Mouse (Mus musculus) thymus, adult 18-20 months (tissue): Measurements from ENCODE around the gene Clps.

Experiments
- DNase-seq, 2 experiments: peaks; one replicate each; pipeline ENCODE4 v3.0.0; 2022; ENCODE audit warnings: mixed read lengths in 2 of 2

Clps gene

DNA sequence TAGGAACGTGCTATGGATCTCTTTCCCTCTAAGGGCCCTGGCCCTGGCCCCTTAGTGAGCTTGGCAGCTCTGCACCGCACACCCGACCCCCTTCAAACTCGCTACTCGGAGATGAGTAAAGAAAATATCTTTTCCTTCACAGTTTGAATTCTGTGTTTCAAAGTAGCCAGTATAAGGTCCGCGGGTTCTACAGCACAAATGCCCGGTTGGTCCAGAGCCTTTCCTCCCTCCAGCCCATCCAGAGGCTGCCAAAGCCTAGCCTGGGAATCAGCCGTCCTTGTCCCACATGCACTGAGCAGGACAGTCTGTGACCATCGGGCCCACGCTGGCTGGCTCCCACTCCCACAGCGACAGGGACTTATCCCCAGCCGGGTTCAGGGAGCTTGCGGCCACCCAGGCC, 11.5 kb downstream of the Clps start, which contains the start of gene Clpsl2:
Gene Clpsl2, plus strand, starts transcription at position 301 of the 400 bp plus-strand sequence.
- DNase-seq, result no peak

DNA sequence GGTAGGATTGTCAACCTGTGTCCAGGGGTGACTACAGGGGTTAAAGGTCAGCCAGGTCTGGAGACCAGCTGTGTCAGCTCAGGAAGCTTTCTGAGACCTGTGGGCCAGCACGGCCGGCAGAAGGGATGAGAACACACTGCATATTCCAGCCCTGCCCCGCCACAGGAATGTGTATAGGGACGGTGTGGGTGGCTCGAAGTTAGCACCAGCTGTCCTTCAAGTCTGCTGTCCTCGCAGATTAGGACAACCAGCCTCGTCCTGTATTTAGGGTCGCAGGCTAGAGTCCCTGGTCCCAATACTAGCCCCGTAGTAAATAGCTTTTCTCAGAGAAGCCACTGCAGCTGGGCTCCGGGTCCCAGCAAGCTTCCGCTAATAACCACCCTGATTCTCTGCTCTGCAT, 12.0 kb downstream of the Clps start:
- DNase-seq, result no peak

DNA sequence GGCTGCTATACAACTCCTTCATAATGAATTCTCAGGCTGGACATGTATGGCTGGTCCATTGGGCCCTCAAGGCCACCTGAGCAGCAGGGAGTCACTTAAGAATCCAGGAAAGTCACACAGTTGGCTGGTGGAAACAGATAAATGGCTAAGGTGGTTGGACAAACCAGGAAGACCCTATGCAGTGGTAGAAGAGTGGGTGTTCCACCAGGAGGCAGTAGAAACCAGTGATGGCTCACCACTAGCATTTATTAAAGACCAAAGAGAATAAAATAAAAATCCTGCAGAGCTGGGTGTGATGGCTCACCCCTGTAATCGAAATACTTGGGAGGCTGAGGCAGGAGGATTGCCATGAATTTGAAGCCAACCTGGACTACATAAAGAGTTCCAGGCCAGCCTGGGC, 13.6 kb downstream of the Clps start:
- DNase-seq, result no peak

DNA sequence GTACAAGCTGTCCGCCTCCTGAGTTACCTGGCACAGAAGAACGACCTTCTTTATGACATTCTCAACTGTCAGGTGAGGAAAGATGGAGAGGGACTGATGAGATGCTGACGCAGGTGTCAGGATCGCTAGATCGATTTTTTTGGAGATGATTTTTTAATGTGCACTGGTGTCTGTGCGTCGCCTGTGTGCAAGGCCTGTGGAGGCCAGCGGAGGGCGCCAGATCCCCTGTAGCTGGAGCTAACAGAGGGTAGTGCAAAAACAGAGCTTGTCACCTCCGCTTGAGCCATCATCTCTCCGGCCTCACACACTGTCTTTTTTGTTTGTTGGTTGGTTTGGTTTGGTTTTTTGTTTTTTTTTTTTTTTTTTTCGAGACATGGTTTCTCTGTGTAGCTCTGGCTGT, 22.7 kb downstream of the Clps start:
- DNase-seq, result no peak

DNA sequence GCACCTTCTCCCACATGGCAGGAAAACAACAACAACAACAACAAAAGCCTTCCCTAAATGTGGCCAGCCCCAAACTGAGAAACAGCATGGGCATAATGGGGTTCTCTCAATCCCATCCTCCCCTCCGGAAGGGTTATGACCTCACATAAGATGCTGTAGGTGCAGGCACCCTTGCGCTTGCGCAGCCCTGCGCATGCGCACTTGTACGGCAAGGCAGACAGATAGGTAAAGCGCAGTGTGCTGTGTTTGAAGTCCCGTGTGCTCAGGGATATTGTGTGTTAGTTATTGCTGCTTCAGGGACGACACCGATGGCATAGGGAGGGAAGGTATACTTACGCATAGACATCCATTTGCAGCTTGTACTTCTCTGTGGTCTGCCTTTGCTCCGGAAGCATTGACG, 27.2 kb downstream of the Clps start:
- no peak for DNase-seq

GRCm38 (mm10) chr17:28532557-28532956, 28.0 kb downstream of the Clps start:
- no peak for DNase-seq

DNA sequence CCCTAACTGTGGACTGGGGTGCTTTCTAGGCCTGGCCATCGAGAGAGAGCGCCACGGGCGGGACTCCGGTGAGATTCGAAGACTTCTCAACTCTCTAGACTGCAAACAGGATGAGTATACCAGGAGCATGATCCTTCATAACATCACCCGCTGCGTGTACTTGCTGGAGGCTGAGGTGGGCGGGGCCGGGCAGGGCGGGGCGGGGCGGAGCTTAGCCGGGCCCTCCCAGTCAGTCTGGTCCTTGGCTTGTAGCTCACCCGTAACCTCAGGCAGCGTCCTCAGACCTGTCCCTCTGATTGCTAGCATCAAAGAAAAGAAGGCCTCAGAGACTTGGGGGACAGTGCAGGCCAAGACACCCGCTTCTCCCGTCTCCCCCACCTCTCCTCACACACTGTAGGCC, 28.6 kb downstream of the Clps start:
- no peak for DNase-seq

DNA sequence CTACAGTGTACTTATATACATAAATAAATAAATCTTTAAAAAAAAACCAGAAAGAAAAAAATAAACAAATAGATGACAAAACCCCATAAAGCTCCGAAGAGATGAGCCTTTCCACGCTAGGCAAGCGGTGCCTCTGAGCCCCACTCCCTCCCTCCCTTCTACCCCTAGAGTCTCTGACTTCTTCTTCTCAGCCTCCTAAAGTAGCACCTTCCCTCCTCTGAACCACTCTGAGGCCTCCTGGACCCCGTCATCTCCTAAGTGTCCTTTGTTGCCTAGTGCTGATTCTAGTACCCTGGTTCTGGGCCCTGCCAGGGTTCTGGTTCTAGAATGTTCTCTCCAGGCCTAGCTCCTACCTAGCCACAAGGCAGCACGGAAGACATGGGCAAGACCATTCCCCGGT, 30.1 kb downstream of the Clps start, which contains the start of gene Armc12:
Gene Armc12, plus strand, starts transcription at position 301 of the 400 bp plus-strand sequence.
- DNase-seq, result no peak

DNA sequence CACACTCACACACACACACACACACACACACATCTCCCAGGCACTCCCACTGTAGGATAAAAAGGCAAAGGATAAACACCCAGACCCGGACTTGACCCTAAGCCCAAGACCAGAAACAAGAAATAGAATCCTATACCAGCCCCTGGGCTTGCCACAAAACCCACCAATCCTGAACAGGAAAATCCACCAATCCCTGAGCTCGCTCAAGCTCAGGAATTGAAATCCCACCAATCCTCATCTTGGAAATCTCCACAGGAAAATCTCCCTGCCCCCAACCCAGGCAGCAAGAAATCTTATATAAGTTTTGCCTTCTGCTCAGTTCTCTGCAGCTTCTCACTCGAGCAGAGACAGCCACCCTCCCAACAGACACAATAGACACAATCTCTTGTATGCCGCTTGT, 31.4 kb downstream of the Clps start:
- DNase-seq, result no peak

- peak; percentile 69 to 77 for DNase-seq
Measured at GRCm38 (mm10) chr17:28528043-28528351, 32.6 kb downstream of the Clps start.

GRCm38 (mm10) chr17:28527184-28528042, 33.2 kb downstream of the Clps start:
- DNase-seq, result no peak

- no peak for DNase-seq
Measured at GRCm38 (mm10) chr17:28524831-28525430, 35.6 kb downstream of the Clps start.

- peak; percentile 49 to 71 for DNase-seq
Measured at GRCm38 (mm10) chr17:28524009-28524695, 36.4 kb downstream of the Clps start.

GRCm38 (mm10) chr17:28523355-28524008, 37.1 kb downstream of the Clps start:
- DNase-seq, result no peak

DNA sequence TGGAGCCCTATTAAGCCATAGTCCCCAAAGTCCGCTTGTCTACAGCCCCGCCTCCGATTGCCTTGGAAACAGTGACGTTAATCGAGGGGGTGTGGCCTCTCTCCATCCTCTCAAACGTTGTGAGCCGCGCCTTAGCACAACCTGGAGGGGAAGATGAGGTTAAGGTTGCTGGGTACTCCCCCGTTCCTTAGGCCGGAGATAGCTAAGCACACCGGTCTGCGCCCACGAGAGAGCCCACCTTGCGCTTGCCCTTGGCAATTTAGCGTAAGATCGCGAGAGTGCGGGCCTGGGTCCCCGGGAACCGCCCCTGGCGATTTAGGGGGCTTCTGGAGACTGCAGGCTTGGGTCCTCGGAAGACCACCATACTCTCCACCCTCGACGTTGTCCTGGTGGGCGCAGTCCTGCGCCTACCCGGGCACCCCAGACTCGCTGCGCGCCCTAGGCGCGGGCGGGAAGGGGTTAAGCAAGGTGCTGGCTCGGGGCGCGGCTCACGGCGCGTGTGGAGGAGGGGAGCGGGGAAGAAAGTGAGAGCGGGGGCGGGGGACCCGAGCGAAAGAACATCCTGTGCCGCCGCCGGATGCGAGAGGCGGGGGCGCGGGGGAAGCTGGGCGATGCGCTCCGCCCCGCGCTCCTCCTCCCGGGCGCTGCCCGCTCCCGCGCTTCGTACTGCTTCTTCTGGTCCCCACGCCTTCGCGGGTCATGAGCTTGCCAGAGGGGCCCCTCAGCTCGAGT, 37.8 kb downstream of the Clps start:
- peak; percentile 93 to 96 for DNase-seq

DNA sequence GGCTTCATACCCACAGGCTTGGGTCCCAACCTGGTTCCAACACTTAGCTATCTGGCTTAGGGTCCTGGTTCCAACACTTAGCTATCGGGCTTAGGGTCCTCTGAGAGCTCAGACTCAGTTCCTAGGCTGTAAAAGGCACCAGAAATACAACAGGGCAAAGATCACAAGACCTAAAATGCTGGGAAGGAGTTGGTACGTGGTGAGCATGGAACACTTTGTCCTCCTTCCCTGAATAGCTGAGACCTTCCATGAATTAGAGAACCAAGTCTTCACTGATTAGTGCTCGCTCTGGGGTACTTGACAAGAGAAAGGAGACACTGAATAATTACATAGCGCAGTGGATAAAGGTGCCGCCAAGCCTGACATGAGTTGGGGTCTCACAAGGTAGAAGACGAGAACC, 38.6 kb downstream of the Clps start:
- DNase-seq, result no peak

- peak; percentile 39 to 66 for DNase-seq
Measured at GRCm38 (mm10) chr17:28521071-28521726, 39.4 kb downstream of the Clps start.

DNA sequence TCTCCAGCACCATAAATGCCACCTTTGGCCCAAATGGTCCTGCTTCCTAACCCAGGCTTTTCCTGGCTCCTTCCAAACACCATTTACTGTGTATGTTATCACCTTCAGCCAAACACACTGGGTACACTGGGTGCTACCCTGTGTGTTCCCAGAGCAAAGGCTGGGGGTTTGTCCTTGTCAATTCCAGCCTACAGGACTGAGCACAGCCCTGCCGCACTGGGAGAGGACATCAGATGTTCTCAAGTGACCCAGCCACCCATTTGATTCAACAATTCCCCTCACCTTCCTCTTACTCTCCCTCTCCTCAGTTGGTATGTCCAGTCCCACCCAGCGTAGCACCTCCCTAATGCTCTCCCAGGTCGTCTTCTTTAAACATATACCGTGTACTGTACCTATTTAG, 40.0 kb downstream of the Clps start:
- DNase-seq, result no peak

DNA sequence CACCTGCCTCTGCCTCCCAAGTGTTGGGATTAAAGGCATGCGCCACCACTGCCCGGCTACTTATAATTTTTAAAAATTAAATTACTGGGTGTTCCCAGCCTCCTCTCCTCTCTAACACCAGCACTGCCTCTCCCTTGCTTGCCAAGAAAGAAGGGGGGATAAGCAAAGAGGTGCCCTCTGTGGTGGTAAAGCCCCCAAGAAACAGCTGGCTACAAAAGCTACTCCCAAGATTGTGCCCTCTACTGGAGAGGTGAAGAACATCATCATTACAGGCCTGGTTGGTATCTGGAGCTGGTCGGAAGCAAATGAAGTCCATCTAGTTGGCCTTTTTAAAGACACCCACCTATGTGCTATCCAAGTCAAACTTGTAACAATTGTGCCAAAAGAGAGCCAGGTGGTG, 40.7 kb downstream of the Clps start:
- DNase-seq, result no peak

- DNase-seq, result peak; percentile 67 to 82
Measured at GRCm38 (mm10) chr17:28518615-28519071, 41.9 kb downstream of the Clps start.

- peak; percentile 79 to 83 for DNase-seq
Measured at GRCm38 (mm10) chr17:28517956-28518614, 42.5 kb downstream of the Clps start.
